8 mouse cellular contexts compared by ENCODE assay signal in the genomic region with DNA sequence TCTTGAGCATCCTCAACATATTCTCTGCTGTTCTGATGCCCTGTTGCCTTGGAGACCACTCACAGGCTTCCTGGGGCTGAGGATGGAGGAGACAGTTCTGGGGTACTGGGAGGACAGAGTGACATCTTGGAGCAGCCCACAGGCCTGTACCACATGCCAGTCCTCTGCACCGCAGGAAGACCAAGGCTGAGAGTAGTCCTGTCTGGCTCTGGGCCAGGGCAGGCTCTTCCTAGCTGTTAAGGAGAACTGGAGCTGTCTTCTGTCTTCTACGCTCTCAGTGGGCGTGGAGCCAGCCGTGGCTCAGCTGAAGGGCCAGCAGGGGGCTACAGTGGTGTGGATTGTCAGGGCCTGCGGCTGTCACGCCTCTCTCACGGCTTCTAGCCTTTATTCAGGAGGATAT. TPM values are rescaled to one million over a fixed set of nuclear protein-coding genes. Genes with fewer than 3 reads are reported as not detected.
DNase-seq lines count a peak whose midpoint lies in the region; ATAC-seq lines count a peak whose summit lies in the region.

No protein-coding gene starts in this region.

- DNase-seq in embryo, embryonic 11 days, result peak; percentile 72
- no peak for DNase-seq in embryo, embryonic 9.5 days (ENCODE audit: extremely low spot score)
- peak; percentile 58 for DNase-seq in R1 (ENCODE audit: low read depth, low spot score)
- DNase-seq in embryonic facial prominence, embryonic 11.5 days (ENCODE audit: low spot score), result peak; percentile 53
- peak; percentile 73 to 90 for DNase-seq in left cerebral cortex, postnatal 14 days (ENCODE audit: low spot score in 2 of 2)
- peak; percentile 85 for DNase-seq in midbrain, embryonic 14.5 days
- DNase-seq in yolk sac, embryonic 10.5 days (ENCODE audit: low spot score), result peak; percentile 51

- intact Hi-C loops in left cerebral cortex, postnatal 14 days (cut with DNase I), result no loop called here

- no peak overlapping the region for H3K27ac ChIP-seq in embryonic facial prominence, embryonic 11.5 days (replicated peaks; ENCODE audit: low read depth, low read length)
- peak overlapping the region; percentile 55 for H3K27ac ChIP-seq in midbrain, embryonic 14.5 days (replicated peaks; ENCODE audit: low read depth, low read length)

- ATAC-seq in embryonic facial prominence, embryonic 11.5 days (replicated peaks; ENCODE audit: insufficient number of reproducible peaks, low FRiP score, low TSS enrichment, low read depth), result 0 out of 2 replicates have a peak, but pooled peaks have one; percentile 47
- peak; percentile 9 to 43; a peak in 3 of 4 replicates for ATAC-seq in hematopoietic stem cell, adult 5-6 weeks (replicated peaks in 1 of 2; ENCODE audit: insufficient read depth in 1 of 2, low FRiP score in 2 of 2, low TSS enrichment in 1 of 2, low read depth in 1 of 2, poor library complexity in 2 of 2, severe bottlenecking in 2 of 2)
- peak; percentile 44 for ATAC-seq in midbrain, embryonic 14.5 days (ENCODE audit: low FRiP score, low TSS enrichment)

- no peak overlapping the region for H3K4me2 ChIP-seq in embryonic facial prominence, embryonic 11.5 days (ENCODE audit: low read depth, low read length)
- H3K4me2 ChIP-seq in midbrain, embryonic 14.5 days (ENCODE audit: low read length), result no peak overlapping the region

- 30% methylated on average over 7 of the region's 7 CpGs for WGBS in embryonic facial prominence, embryonic 11.5 days
- 5% methylated on average over 7 of the region's 7 CpGs for WGBS in midbrain, embryonic 14.5 days

- H3K27me3 ChIP-seq in embryonic facial prominence, embryonic 11.5 days (ENCODE audit: control insufficient read depth, insufficient read depth, low read length), result no peaks in the 10 kb centered on the region
- H3K27me3 ChIP-seq in midbrain, embryonic 14.5 days (ENCODE audit: control insufficient read depth, insufficient read depth, low read length), result 0 out of 2 replicates have a peak, but pooled peaks cover 4% of the 10 kb centered on the region

- no peaks in the 10 kb centered on the region for H3K4me1 ChIP-seq in embryonic facial prominence, embryonic 11.5 days (ENCODE audit: control insufficient read depth, insufficient read depth, low read length)
- peaks cover 15% of the 10 kb centered on the region for H3K4me1 ChIP-seq in midbrain, embryonic 14.5 days (ENCODE audit: control insufficient read depth, insufficient read depth, low read length)

- no peaks in the 10 kb centered on the region for H3K36me3 ChIP-seq in embryonic facial prominence, embryonic 11.5 days (replicated peaks; ENCODE audit: control insufficient read depth, insufficient read depth, low read depth, low read length)
- no peaks in the 10 kb centered on the region for H3K36me3 ChIP-seq in midbrain, embryonic 14.5 days (ENCODE audit: control insufficient read depth, insufficient read depth, low read length)

- no peak overlapping the region for H3K9ac ChIP-seq in embryonic facial prominence, embryonic 11.5 days (replicated peaks; ENCODE audit: low read length)
- H3K9ac ChIP-seq in midbrain, embryonic 14.5 days (replicated peaks; ENCODE audit: low read length), result no peak overlapping the region

- no peak overlapping the region for H3K4me3 ChIP-seq in embryonic facial prominence, embryonic 11.5 days (ENCODE audit: low read depth, low read length)
- no peak overlapping the region for H3K4me3 ChIP-seq in midbrain, embryonic 14.5 days (replicated peaks; ENCODE audit: low read depth, low read length)

- H3K9me3 ChIP-seq in embryonic facial prominence, embryonic 11.5 days (replicated peaks; ENCODE audit: control insufficient read depth, low read length), result no peaks in the 10 kb centered on the region
- H3K9me3 ChIP-seq in midbrain, embryonic 14.5 days (ENCODE audit: control insufficient read depth, low read length), result no peaks in the 10 kb centered on the region

RNA-seq across cellular contexts. Expression of a gene that starts 57.8 kb away (rescaled TPM):
- 41.0 and 45.0 TPM in 2 replicates for polyA plus RNA-seq in embryonic facial prominence, embryonic 11.5 days (2014; fragmentation: Nextera tagmentation; extraction: Ambion mirVana)
- 27.5 and 50.7 TPM in 2 replicates for total RNA-seq in hematopoietic stem cell, adult 5-6 weeks (2017)
- 10 to 100 TPM; 39.7 to 45.2 TPM for total RNA-seq in left cerebral cortex, postnatal 14 days (2021)
- 50.0 and 77.0 TPM in 2 replicates for polyA plus RNA-seq in midbrain, embryonic 14.5 days (2014; fragmentation: Nextera tagmentation; extraction: Ambion mirVana)
